Mouse (Mus musculus): ENCODE results near the gene Tspan5.

Tspan5 gene

DNA sequence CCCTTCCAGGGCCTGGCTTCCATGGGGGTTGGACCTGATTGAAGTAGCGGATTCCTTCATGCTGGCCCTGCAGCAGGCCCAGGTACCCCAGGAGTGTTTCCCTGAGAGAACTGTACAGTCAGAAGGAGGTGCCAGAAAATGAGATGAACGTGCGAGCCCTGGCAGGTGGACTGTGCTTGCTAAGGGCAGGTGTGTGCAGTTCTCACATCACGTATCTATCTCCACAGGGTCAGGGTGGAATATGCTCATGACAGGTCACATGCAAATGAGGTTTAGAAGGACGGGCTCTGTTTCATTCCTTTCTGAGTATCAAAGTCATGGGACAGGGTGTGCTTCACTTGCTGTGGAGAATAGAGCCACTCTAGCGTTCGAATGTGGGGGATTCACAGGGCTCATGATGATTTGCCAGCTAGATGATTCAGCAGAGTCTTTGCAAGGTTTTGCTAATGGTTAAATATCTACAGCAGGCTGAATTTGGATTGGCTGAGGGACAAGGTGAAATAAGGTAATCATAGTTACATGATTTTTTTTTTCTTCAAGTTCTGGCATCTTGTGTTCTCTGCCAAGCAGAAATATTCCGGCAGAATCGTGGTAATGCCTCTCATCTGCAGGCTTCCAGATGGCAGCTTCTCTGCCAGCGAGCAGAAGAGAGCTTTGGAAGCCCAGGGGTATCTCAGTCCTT is 28.8 kb downstream of the Tspan5 start:
- no peak for DNase-seq (ENCODE audit: low spot score in 2 of 2)

DNA sequence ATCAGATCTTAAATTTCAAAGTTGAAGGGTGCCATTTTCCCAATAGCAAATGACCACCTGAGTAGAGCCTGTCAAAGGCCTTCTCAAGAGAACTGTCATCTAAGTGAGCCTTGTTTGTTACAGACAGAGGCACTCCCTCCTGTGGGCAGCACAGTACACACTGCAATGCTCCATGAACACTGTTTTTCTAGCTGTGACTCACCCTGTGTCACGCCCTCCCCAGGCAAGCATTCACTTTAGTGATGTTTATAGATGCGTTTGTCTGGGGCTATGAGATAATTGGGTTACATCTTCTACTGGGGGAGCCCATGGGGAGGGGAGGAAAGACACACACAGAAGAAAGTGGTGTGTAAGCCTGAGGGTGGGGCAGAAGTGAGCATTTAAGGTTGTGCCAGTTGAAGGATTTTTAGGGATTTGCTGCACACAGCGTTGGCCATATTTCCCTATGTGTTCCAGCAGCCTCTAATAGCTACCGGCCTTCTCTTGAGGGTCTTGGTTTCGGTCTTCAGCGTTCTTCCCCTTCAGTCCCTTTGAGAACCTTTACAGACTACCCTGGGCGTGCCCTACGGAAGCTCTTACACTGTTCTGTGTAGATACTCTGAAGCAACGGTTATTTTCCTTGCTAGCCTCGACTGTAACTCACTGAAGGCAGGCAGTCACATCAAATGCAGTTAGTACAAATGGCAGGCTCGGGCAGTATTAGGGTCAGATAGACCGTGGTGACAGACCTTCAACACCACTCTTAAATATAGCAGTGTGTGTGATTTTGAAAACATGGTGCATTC is 29.7 kb downstream of the Tspan5 start:
- DNase-seq (ENCODE audit: low spot score in 2 of 2): no peak

DNA sequence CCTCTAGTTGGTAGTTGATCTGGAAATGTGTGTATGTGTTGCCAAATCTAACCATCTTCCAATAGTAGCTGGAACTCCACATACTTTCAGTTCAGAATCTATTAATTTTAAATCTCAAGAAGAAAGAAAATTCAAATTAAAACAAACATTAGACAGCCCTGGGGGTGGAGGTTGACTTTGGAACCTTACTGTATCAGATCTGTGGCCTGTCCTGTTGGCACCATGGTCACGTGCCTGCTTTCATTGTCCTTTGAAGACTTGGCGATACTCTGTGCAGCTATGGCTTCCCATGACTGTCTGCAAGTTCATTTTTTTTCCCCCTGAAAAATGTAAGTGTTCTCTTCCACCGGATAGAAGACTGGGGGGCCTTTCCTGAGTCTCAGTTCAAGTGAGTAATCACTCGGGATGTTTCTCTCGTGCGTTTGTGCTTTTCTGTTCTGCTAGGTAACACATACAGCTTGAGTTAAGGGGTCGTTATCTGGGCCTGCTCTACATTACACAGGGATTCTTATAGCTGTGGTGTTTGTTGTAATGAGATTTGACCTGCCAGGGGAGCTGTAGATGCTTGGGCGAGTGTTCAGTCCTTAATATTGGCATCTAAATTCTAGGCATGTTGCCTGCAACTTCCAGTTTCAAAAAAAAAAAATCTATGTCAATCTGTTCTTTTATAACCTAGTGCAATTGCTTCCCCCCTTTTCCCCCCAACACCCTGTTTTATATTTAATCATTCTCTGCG is 32.0 kb downstream of the Tspan5 start:
- DNase-seq (ENCODE audit: low spot score in 2 of 2): no peak

DNA sequence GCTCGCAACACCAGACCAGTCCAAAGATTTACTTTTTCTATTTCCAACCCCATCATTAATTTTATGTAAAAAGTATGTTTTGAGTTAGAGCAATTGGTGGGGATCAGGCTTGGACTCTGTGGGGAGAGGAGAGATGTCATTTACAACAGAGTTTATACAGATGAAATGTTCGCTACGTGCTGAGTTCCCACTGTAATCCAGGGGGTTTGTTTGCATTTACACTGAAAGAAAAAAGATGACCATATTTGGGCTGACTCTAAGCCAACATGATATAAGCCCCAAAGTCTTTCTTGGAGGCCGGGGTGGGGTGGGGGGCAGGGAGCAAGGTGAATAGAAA is 32.6 kb downstream of the Tspan5 start:
- no peak for DNase-seq (ENCODE audit: low spot score in 2 of 2)

DNA sequence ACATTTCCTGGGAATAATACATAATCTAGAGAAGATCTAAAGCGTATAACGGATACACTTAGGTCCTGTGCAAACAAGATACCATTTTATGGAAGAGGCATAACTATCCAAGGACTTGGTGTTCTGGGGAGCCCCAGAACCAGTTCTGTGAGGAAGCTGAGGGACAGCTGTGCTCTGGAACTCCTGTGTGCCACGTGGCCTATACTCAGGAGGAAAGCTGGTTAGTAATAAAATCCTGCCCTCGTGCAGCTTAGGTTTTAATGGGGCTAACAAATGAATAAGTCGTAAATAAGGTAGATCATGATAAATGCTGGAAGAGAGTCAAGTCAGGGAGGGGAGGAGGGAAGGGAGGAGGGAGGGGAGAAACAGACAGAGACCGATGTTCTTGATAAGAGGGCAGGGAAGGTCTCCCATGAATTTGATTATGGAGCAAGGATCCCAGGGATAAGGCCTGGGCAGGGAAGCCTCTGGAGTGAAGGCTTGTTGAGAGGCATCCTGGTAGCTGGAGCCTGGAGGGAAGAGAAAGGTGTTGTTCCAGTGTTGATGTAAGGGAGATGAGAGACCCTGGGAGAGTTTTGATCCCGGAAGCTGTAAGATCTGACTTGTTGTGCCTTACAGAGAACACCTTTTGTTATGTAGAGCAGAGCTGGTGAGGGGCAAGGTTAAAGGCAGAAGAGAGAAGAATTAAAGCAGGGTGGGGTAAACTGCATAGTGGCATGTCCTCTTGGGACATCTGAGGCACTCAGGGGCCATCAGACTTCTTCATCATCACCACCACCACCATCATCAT is 34.1 kb downstream of the Tspan5 start:
- no peak for DNase-seq (ENCODE audit: low spot score in 2 of 2)

DNA sequence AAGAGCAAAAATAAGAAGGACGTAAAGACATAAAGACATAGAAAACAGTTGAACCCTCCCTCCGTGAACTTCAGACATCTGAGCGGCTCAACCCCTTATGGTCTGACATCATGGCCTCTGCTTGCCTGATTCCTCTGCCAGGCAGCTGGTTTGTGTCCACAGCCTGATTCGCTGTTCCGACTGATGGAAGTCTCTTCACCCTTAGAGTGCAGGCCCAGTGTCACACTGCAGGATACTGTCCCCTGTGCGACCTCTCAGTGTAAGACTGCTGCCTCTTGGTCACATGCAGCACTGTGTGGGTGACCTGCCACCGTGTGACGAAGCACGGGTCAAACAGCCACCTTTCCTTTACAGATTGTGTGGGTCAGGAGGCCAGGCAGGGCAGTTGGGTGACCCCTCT is 39.5 kb downstream of the Tspan5 start:
- DNase-seq (ENCODE audit: low spot score in 2 of 2): no peak

DNA sequence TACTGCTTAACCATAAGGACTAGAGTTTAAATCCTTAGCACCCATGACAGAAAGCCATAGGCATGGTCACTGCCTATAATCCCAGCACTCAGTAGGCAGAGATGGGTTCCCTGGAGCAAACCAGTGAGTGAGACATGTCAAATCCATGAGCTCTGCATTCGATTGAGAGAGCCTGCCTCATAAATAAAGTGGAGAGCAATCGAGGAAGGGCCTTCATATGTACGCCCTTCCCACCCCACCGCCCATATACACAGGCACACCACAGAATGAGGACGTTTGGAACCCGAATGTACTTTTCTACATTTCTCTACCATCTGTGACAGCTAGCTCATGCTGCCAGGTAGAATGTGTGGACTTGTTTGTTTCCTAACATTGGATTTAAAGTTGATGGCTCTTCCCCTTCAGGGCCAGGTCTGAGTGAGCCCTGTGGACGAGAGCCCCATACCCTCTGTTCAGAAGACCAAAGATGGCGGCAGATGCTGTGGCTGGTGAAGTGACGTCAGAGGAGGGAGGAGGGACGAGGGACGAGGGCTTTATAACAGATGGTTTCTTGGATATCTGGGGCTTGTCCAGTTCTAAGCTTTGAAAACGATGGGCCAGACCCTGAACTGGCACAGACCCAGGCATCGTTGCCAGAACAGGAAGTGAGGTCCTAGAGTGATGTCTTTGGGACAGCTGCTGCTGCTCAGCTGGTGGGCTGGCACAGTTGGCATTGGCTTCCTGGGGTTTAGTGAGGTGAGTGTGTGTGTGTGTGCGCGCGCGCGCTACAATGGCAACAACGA is 42.1 kb downstream of the Tspan5 start:
- DNase-seq (ENCODE audit: low spot score in 2 of 2): peak; percentile 55 to 83

DNA sequence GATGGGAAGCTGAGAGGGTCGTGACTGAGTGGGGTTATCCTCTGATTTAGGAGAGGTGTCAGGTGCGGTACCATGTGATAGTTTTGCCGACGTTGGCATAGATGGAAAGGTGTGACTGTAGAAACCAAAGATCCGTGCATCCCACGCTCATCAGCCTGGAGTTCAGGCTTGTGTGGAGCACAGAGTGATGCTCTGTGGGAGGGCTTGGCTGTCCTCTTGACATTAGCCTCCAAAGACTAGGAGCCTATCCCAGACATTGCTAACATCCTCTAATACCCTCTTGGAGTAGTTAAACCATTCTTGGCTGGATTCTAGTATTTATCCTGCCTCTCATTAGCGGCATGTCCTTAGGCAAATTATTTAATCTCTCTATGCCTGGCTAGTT is 42.6 kb downstream of the Tspan5 start:
- no peak for DNase-seq (ENCODE audit: low spot score in 2 of 2)

DNA sequence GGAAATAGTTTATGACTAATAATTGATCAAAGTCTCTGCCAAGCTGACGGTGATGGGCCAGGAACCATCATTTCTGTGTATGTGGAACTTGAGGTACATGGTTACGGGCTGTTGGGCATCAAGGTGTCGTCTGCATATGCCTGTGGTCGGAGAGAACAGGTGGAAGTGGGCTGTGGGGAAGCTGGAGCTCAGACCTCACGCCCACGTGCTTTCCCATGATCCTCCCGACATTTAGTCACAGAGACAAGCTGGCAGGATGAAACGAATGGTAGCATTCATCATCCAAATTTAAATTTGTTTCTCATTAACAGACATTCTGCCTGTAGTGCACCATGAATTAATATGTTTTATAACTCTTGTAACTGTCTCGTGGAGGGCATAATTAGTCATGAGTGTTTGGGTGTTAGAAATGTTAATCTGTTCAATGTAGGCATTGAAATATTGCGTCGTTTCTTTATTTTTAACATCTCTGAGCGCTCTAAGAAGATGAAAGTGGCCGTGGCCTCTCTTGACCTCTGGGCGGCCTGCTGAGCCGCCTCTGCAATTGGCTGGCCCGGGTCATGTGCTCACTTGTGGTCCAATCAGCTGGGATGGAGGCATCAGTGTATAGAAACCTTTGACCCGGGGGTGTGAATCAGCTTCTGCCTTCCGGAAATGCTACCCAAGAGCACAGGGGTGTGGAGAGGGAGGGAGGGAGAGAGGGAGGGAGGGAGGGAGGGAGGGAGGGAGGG is 45.9 kb downstream of the Tspan5 start:
- DNase-seq (ENCODE audit: low spot score in 2 of 2): no peak

DNA sequence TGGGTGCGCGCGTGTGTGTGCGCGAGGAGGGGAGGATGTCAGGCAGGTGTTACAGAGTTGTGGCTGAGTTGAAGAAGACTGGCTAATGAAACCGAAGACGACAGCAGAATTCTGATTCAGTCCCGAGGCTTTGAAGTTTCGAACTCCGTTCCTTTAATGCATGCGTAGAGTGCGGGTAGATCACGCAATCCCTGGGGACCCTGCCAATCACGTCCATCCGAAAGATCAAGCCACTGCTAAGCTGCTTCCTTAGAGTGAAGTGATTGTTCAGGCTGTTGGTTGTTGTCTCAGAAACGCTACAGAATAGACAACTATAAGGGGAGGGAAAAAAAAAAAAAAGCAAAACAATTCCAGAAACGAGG is 46.5 kb downstream of the Tspan5 start:
- no peak for DNase-seq (ENCODE audit: low spot score in 2 of 2)

DNA sequence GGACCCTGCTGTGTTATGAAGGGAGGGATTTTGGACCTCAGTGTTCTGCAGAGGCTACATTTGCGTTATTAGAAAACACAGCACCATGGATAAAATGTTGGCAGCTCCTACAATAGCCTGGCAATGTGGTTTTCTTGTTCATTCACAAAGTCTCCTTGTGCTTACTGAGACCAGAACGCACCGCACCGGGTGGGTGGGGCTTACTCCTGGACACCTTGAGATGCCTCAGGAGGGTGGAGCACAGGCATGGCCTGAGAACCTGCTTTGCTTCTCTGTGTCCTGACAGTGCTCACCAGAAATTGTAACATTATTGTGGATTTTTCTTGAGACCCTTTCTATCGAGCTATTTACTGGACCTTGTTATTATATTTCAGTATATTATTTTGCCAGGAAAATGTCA is 47.3 kb downstream of the Tspan5 start:
- no peak for DNase-seq (ENCODE audit: low spot score in 2 of 2)

DNA sequence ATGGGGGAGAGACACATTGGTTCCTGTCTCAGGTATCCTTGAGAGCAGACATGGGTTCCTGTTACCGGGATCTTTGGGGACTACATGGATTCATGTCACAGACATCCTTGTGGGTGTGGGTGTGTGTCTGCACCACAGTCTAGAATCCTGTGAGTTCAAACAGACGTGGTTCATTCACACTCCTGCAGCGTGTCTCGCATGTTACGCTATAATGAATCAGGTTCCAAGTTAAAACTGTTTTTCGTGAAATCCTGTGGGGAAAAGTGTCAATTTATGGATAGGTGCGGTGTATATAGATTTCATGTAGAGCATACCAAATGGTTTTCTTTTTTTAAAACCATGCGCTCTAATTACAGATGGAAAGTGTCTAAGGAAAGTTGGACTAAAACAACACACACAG is 52.5 kb downstream of the Tspan5 start:
- DNase-seq (ENCODE audit: low spot score in 2 of 2): no peak

DNA sequence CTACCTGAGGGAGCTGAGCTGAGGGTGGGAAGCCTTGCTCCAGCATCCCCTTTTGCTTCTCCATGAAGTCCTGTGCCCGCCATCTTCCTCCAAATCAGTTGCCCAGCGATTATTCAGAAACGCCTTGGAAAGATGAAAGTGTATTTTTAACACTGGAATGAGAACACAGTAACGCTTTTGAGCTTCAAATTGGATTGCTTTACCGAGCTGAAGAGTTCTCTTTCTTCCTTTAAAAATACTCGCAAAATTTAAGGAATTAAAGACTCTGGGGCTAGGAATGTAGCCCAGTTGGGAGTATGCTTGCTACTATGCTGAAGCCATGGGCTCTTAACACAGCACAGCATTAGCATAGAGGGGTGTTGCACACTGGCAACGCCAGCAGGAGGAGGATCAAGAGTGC is 54.0 kb downstream of the Tspan5 start:
- DNase-seq (ENCODE audit: low spot score in 2 of 2): no peak

DNA sequence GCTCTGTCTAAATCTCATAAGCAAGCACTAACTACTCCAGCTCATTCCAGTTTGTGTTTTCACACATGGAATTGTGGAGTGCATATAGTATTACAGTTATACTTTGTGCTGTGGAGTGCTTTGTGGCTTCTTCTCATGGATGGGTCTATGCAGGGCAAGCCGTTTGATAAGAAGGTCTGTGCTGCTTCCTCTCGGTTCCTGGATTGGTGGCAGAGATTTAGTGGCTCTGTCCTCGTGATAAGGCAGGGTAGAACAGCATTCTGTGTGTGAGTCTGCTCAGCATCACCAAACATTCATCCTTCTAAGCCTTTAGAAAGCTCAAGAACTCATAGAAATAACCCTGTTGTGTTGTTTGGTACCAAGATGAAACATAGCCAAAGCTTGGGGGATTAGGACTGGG is 54.6 kb downstream of the Tspan5 start:
- DNase-seq (ENCODE audit: low spot score in 2 of 2): no peak

DNA sequence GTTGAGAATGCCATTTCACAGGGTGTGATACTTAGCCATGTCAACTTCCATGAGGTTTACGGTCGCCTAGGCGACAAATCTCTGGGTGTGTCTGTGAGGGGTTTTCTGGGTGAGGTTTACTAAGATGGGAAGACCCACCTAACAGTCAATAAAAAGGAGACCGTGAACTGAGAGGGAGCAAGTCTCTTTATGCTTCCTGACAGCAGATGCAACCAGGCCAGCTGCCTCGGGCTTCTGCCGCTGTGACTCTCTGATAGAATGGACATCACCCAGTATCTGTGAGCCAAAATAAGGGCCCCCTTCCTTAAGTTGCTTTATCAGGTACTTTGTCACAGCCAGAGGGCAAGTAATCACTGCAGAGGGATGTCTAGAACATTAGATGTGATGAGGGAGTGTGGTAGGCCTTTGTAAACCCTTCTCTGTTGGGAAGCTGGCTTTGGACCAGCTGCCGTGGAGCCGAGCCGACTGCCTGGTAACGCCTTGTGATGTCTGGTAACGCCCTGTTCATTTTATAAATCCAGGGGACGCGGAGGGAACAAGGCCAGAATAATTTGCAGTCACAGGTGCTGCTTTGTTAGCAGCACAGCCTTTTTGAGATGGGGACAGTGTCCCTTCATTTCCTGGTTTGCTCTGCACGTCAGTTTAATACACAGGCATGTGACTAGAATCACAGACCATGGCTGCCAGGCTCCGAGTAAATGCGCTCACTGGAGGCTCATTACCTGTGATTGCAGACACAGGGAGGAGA is 58.8 kb downstream of the Tspan5 start:
- peak in 1 of 2 experiments; percentile 62 for DNase-seq (ENCODE audit: low spot score in 2 of 2)

DNA sequence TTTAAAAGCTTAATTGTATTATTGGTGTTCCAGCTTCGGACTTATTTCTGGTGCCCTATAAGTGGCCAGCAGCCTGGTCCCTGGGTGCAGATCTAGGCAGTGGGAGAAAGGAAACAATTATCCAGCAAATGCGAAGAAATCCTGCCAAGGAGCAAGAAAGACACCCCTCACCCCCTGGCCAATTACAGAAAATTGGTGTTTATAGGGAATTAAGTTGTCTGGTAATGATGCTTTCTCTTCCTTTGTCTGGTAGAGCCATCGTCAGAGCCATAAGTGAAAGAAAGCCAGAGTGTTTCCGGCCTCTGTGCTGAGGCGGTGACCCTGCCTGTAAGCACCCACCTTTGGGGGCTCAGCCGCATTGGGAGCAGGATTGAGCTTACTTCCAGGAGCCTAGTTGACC is 59.7 kb downstream of the Tspan5 start:
- no peak for DNase-seq (ENCODE audit: low spot score in 2 of 2)

DNA sequence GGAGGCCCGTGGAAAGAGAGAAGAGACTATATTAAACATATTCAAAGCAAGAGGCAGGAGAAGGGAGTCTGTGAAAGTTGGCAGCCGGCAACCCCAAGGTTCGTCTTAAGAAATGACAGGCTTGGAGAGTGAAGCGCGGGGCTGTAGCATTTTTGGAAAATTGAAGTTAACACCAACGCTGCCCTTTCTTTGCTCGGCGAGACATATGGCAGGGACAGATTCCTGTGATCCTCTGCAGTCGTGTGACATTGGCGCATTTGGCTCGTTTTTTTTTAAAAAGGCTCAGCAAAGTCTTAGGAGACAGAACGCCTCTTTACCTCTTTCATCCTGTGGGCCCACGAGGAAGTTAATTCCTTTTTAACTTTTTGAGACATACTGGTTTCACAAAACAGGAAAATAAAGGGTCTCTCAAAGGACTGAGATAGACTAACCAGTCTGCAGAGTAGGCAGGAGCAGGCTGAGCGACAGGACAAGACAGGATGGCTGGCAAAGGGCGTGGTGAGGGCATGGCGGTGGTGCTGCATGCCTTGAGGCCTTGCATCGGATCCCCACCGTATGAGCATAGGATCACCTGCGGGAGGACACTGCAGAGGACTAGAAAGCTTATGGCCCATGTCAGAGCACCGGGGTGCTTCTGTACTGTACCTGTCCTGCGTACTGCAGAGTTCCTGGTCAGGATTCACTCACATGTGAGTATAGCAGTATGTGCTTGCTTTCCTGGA is 60.9 kb downstream of the Tspan5 start:
- no peak for DNase-seq (ENCODE audit: low spot score in 2 of 2)

DNA sequence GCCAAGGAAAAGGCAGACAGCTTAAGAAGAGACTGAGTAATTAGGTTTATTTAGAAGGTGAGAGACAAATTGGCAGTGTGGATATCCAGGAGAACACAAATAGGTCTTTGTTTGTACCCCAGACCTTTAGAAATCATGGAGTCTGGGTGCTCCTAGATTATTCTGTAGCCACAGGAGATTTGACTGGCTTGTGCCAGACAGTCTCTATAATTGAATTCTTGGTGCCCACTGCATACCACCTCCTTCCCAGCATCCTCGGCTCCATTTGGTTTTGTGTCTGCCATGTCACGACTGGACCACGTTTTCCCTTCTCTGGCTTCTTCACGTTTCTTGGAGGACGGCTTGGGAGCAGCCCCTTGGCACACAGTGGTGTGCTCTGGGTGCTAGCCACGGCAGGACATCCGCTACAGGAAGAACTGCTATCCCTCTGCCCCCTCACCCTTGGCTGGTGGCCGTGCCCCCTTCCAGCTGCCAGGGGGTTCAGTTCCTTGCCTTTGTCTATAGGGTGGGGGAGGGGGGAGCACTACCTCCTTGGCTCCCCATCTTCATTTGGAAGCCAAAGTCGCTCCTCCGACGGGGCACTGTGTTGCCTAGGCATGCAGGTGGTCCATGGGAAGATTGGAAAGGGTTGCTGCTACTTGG is 61.6 kb downstream of the Tspan5 start:
- DNase-seq (ENCODE audit: low spot score in 2 of 2): no peak
